Mouse (Mus musculus) liver, embryonic 14.5 days (tissue): ENCODE data around the gene Rnf185.

ENCODE experiments used
- CTCF ChIP-seq: IDR thresholded peaks from 2 replicates; pipeline ENCODE4 v1.5.1; 2016; ENCODE audit warnings: antibody characterized with exemption, low read depth, control low read depth
- EP300 ChIP-seq: IDR thresholded peaks from 2 replicates; pipeline ENCODE4 v1.6.1; 2016; ENCODE audit warnings: antibody characterized with exemption, low read depth

GRCm38 (mm10) chr11:3489036-3489435 lies 36.9 kb upstream of the Rnf185 start:
- TF ChIP-seq EP300, result no peak
- no peak for TF ChIP-seq CTCF
